Mouse (Mus musculus) liver, embryonic 14.5 days (tissue): ENCODE measurements at regions not wholly inside any gene's neighbourhood (a gene's known extent, or its start where the extent isn't known, plus 50 kb on each side); places are given as distances from the start of the nearest gene placed in this dataset.

Experiments used
- ATAC-seq: fragments of 200-750 bp; cut with Nextera tagmentation; 2 replicates; pipeline ENCODE4 v1.8.0; 2017; ENCODE audit warnings: moderate number of reproducible peaks, mild to moderate bottlenecking, moderate library complexity; ENCODE audit not compliant: insufficient read depth
- DNase-seq, 3 experiments: peaks; one replicate each; pipeline ENCODE4 v3.0.0-alpha.2; 2012 to 2013; ENCODE audit warnings: low read depth in 3 of 3, low spot score in 3 of 3
- H3K27ac ChIP-seq: fragments of 300-500 bp; sonication (generic); 2 replicates; pipeline ENCODE4 v1.5.1; 2014; ENCODE audit warnings: moderate library complexity, mild to moderate bottlenecking, control low read depth, inconsistent platforms
- H3K27me3 ChIP-seq: fragments of 300-500 bp; sonication (generic); 2 replicates; pipeline ENCODE4 v1.6.1; 2014; ENCODE audit warnings: mild to moderate bottlenecking, low read length, moderate library complexity; ENCODE audit not compliant: control insufficient read depth, insufficient read depth
- H3K36me3 ChIP-seq: fragments of 300-500 bp; sonication (generic); replicated peaks from 2 replicates; pipeline ENCODE4 v1.6.1; 2014; ENCODE audit warnings: low read depth; ENCODE audit not compliant: control insufficient read depth, insufficient read depth
- H3K4me1 ChIP-seq, 2 experiments: fragments of 200-500 bp in 1 of 2; fragments of 300-500 bp in 1 of 2; sonication (generic) in 1 of 2; replicated peaks; 2 replicates each; pipeline ENCODE4 v1.6.1; 2012 to 2014; ENCODE audit warnings: antibody characterized with exemption in 1 of 2, inconsistent platforms in 1 of 2, low read length in 1 of 2; ENCODE audit not compliant: control insufficient read depth in 2 of 2, insufficient read depth in 2 of 2
- H3K4me2 ChIP-seq: fragments of 300-500 bp; sonication (generic); 2 replicates; pipeline ENCODE4 v1.6.1; 2014; ENCODE audit warnings: low read depth, mild to moderate bottlenecking, control low read depth, moderate library complexity
- H3K4me3 ChIP-seq, 2 experiments: fragments of 200-500 bp in 1 of 2; fragments of 300-500 bp in 1 of 2; sonication (generic) in 1 of 2; 2 replicates each; pipeline ENCODE4 v1.5.1; 2012 to 2014; ENCODE audit warnings: low read depth in 2 of 2, low read length in 2 of 2, mild to moderate bottlenecking in 2 of 2, control low read depth in 1 of 2, inconsistent platforms in 1 of 2, moderate library complexity in 1 of 2; ENCODE audit not compliant: insufficient read depth in 1 of 2
- H3K9ac ChIP-seq: fragments of 300-500 bp; sonication (generic); replicated peaks from 2 replicates; pipeline ENCODE4 v1.6.1; 2014; ENCODE audit warnings: mild to moderate bottlenecking, control low read depth, moderate library complexity
- H3K9me3 ChIP-seq: fragments of 300-500 bp; sonication (generic); 2 replicates; pipeline ENCODE4 v1.6.1; 2016; ENCODE audit warnings: low read length, mixed read lengths; ENCODE audit not compliant: control insufficient read depth
- CTCF ChIP-seq: IDR thresholded peaks from 2 replicates; pipeline ENCODE4 v1.5.1; 2016; ENCODE audit warnings: antibody characterized with exemption, low read depth, control low read depth
- EP300 ChIP-seq: IDR thresholded peaks from 2 replicates; pipeline ENCODE4 v1.6.1; 2016; ENCODE audit warnings: antibody characterized with exemption, low read depth
- WGBS: fragments of 180-500 bp; shearing (Covaris S2); extraction: QIAGEN DNeasy Blood & Tissue Kit; methylation state at CpG from one replicate; pipeline ENCODE4 v1.1.7; 2014; ENCODE audit not compliant: insufficient replicate concordance; 5-methylcytosine and 5-hydroxymethylcytosine counted together

GRCm38 (mm10) chr1:133492986-133493741 lies 69.0 kb upstream of the Sox13 start:
- H3K27ac ChIP-seq = no peak overlapping the region
- H3K4me1 ChIP-seq = peaks cover 0 to 2% of the 10 kb centered on the region in 2 experiments; a peak in 1 of 4 replicates
- DNase-seq = no peak
- H3K9me3 ChIP-seq = no peaks in the 10 kb centered on the region
- ATAC-seq = 0 out of 2 replicates have a peak, but pooled peaks have one; percentile 35
- H3K36me3 ChIP-seq = no peaks in the 10 kb centered on the region
- TF ChIP-seq EP300 = no peak
- TF ChIP-seq CTCF = no peak
- 4% methylated on average over 29 of the region's 29 CpGs for WGBS
- H3K4me2 ChIP-seq = peak overlapping the region; percentile 66
- H3K4me3 ChIP-seq = peak overlapping the region; percentile 33 to 43
- no peaks in the 10 kb centered on the region for H3K27me3 ChIP-seq
- H3K9ac ChIP-seq = peak overlapping the region; percentile 20

GRCm38 (mm10) chr1:133492291-133492985 lies 68.3 kb upstream of the Sox13 start:
- no peak for DNase-seq
- no peak overlapping the region for H3K27ac ChIP-seq

GRCm38 (mm10) chr1:133491857-133492290 lies 67.7 kb upstream of the Sox13 start:
- ATAC-seq = no peak
- H3K9ac ChIP-seq = no peak overlapping the region
- H3K4me1 ChIP-seq = peaks cover 0 to 2% of the 10 kb centered on the region in 2 experiments; a peak in 1 of 4 replicates
- no peak overlapping the region for H3K4me3 ChIP-seq
- no peak overlapping the region for H3K4me2 ChIP-seq
- H3K27ac ChIP-seq = no peak overlapping the region
- 17% methylated on average over 4 of the region's 4 CpGs for WGBS
- H3K9me3 ChIP-seq = no peaks in the 10 kb centered on the region
- TF ChIP-seq EP300 (no peak), CTCF (no peak)
- no peak for DNase-seq
- H3K27me3 ChIP-seq = no peaks in the 10 kb centered on the region
- H3K36me3 ChIP-seq = no peaks in the 10 kb centered on the region

More at GRCm38 (mm10) chr1:133492291-133492985, 68.3 kb upstream of the Sox13 start:
- H3K9ac ChIP-seq = peak overlapping the region; percentile 20; the same call in 1 of the 2 replicates
- peak overlapping the region; percentile 66 for H3K4me2 ChIP-seq
- no peaks in the 10 kb centered on the region for H3K27me3 ChIP-seq
- H3K36me3 ChIP-seq = no peaks in the 10 kb centered on the region
- TF ChIP-seq EP300 (no peak), CTCF (no peak)
- peak overlapping the region in 1 of 2 experiments; percentile 43; a peak in 2 of 4 replicates for H3K4me3 ChIP-seq
- peaks cover 0 to 2% of the 10 kb centered on the region in 2 experiments; a peak in 1 of 4 replicates for H3K4me1 ChIP-seq
- ATAC-seq = no peak
- WGBS = 8% methylated on average over 11 of the region's 11 CpGs
- no peaks in the 10 kb centered on the region for H3K9me3 ChIP-seq

- no peaks in the 10 kb centered on the region for H3K27me3 ChIP-seq
- no peak for TF ChIP-seq EP300
- TF ChIP-seq CTCF = no peak
- H3K36me3 ChIP-seq = no peaks in the 10 kb centered on the region
- H3K9ac ChIP-seq = no peak overlapping the region
- DNase-seq (no peak), ATAC-seq (no peak)
- no peak overlapping the region for H3K4me3 ChIP-seq
- 0 out of 4 replicates have a peak, but pooled peaks cover 0 to 4% of the 10 kb centered on the region in 2 experiments for H3K4me1 ChIP-seq
- no peak overlapping the region for H3K27ac ChIP-seq
- H3K4me2 ChIP-seq = no peak overlapping the region
- no peaks in the 10 kb centered on the region for H3K9me3 ChIP-seq
- WGBS = 49% methylated on average over 8 of the region's 8 CpGs
Measured at GRCm38 (mm10) chr1:133487171-133487901, 63.2 kb upstream of the Sox13 start.

GRCm38 (mm10) chr1:133486370-133486769 lies 62.2 kb upstream of the Sox13 start:
- Histone ChIP-seq H3K4me2 (no peak overlapping the region), H3K4me1 (0 out of 4 replicates have a peak, but pooled peaks cover 0 to 2% of the 10 kb centered on the region in 2 experiments), H3K4me3 (no peak overlapping the region), H3K9me3 (no peaks in the 10 kb centered on the region), H3K27me3 (no peaks in the 10 kb centered on the region), H3K9ac (no peak overlapping the region), H3K36me3 (no peaks in the 10 kb centered on the region), H3K27ac (no peak overlapping the region)
- ATAC-seq (no peak), DNase-seq (no peak)
- no peak for TF ChIP-seq CTCF
- TF ChIP-seq EP300 = no peak
- 32% methylated on average over 10 of the region's 10 CpGs for WGBS
